Mouse (Mus musculus) kidney, postnatal 25 days (tissue): ENCODE data around the gene Mecom.

ENCODE experiments used
- DNase-seq, 2 experiments: peaks; one replicate each; pipeline ENCODE4 v3.0.0; 2021; ENCODE audit warnings: mixed read lengths in 2 of 2

Gene Mecom

DNA sequence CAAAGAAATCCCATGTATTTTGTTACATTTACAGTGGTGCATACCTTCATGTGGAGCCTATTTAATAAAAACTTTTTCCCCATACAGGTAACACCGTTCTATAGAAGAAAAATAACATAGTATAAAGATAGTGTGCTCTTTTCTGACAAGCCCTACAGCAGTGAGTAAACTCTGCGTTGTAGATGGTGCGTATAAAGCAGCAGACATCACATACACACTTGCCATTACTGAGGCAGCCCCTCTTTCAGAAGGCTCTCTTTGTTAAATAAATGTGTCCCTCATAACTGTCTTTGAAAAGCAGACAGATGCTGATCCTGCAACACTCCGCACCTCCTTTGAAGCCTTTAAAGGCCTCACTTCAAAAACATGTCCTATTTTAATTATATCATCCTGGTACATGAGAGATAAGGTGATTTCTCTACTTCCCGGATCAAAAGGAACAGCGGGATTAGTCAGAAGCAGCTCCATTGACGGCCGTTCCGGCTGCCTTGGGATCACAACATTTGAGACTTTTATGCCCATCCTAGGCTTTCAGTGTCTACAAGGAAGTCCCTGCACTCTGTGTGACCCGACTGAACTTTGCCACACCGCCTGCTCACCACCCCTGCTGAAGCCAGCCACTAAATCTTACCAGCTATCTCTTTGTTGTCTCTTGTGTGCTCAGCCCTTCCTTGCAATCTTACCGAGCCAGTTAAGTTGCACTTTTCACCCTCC, 355.4 kb downstream of the Mecom start:
- DNase-seq, result no peak

- DNase-seq, result no peak
These were observed 358.5 kb downstream of the Mecom start for GRCm38 (mm10) chr3:30189325-30189724.

GRCm38 (mm10) chr3:30187812-30188469, 359.9 kb downstream of the Mecom start:
- no peak for DNase-seq

GRCm38 (mm10) chr3:30181807-30182481, 365.9 kb downstream of the Mecom start:
- DNase-seq, result no peak

DNA sequence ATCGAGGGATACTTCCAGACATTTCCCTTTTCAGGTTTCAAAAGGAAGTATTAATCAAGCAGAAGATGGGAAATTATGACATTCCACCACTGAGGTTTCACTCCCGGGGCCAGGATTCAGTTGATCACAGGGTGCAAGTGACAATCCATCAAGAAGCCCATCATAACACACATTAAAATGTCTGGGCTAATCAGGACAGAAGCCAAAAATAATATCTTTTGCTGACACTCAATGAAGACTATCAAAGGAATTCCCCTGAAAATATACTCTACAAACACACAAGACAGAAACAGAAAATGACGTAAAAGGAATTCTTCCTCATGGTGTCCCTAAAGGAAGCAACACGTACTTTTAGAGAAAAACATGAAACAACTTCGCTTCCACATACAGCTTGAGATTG, 371.2 kb downstream of the Mecom start:
- DNase-seq, result no peak

- no peak for DNase-seq
These were observed 374.0 kb downstream of the Mecom start for GRCm38 (mm10) chr3:30173812-30174211.

DNA sequence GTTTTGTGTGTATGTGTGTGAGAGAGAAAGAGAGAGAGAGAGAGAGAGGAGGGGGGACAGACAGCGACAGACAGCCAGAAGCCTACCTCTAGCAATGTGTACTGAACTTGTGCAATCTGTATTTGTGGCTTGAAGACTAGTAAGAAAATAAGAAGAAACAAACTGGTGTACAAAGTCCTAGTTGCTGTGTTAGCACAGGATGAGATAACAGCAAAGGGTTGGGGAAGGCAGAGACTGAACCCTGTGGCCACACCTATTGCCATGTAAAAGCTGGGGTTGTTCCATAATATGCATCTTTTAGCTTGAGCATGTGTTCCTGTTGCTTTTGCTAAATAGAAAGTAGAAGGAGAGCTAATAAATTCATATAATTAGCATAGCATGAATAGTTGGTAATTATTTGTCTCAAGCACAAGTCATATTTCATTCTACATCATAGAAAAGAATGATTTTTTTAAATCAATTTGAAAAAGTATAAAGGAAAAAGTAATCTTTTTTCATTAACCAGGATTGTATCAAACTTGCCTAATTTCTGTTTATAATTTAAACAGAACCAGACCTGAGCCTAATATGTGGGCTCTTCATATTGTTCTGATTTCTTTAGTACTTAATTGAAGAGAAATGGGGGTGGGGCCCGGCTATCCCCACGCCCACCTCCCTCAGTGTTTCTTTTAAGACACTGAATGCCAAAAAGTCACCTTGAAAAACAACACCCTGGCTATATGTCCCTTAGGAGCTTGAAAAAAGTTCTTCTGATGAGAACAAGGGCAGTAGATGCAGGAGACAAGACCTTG, 379.2 kb downstream of the Mecom start:
- DNase-seq, result no peak

DNA sequence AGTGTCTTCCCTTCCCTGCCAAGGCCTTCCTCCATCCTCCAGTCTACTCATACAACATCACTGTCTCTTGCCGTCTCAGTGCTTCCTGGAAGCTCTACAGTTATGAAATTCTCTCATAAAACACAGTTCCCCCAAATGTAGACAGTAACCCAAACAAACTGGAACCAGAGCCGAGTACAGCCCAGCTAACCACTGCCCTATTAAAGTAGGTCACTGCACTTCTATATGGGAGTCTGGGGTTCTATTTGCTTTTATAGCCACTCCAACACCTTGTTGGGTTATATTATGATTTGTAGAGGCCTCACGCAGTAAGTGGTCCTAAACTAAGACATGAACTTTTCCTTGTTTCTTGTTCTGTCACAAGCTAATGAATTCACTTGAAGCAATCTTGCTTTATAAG, 380.8 kb downstream of the Mecom start:
- no peak for DNase-seq

DNA sequence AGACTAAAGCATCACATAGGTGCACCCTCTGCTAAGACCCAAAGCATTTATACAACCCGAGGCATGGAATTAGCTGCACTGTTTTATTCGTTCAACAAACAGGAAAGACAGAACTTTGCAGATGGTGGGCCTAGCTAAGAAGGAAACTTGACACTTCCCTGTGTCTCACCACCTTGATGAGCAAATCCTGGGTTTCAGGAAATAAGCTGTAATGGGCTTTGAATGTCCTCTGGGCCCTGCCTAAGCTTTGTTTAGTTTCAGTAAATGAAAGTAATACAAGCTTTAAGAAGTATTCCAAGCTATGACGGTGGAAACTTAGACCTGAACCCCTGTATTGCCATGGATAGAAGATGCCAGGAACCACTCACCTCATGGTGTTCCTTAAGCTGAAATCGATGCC, 383.0 kb downstream of the Mecom start:
- DNase-seq, result no peak

DNA sequence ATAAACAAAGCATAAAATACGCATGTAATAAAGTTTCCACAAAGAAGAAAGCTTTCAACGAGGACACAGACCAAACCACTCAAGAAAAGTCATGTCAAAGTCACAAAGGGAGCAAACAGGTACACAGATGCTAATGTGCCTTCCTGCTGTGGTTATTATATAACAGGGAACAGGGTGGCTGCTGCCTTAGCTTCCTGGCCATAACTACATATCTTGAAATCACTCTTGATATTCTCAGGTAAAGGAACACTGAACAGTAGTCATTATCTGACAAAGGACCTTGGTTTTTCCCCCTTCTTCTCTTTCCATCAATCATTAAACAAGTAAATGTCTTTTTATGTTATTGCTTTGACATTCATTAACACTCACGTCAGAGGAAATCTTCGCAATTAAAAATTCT, 384.4 kb downstream of the Mecom start:
- DNase-seq, result no peak

DNA sequence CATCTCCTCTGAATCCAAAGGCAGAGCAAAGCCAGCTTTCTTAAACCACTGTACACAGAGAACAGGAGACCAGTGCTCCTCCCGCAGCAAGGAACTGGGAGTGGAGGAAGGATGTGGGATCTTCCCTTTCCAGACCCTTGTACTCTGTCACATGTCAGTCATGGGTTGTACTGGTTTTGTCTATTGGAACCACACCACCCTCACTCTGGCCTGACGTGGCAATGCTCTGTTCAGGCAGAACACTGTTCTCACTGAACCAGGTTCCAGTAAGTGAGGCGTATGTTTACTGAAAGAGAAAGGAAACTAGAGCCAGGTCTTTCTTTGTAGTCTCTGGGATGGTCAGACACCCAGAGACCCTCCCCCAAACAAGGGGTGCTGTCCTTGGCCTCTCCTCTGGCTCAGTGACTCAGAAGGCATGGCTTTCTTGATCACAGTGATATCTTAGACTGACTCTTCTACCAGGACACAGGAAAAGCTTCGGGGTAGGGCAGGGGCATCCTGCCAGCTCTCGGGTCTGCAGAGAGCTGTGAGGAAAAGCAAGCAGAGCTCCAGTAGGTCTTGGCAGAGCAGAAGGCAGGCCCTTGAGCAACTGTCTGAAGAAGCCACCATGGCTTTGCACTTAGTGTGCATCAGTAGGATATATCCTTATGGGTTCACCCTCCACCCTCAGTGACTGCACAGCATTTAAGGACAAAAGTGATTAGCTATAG, 386.7 kb downstream of the Mecom start:
- no peak for DNase-seq

DNA sequence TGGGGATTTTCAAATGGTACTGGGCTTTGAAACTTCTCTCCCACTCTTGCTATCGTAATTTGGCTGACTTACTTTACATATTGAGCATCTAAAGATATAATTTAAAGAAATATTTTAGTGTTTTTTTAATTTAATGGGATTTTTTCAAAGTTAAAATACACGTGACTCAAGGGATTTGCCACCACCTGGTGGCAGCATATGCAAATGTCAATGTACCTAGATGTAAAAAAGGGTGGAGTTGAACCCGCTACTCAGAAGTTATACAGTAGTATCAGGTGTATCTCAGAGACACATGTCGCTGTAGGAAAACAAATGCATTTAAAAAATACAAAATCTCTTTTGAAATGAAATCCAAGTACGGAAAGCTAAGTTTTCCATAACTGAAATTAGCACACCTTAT, 387.5 kb downstream of the Mecom start:
- DNase-seq, result peak in 1 of 2 experiments; percentile 35

DNA sequence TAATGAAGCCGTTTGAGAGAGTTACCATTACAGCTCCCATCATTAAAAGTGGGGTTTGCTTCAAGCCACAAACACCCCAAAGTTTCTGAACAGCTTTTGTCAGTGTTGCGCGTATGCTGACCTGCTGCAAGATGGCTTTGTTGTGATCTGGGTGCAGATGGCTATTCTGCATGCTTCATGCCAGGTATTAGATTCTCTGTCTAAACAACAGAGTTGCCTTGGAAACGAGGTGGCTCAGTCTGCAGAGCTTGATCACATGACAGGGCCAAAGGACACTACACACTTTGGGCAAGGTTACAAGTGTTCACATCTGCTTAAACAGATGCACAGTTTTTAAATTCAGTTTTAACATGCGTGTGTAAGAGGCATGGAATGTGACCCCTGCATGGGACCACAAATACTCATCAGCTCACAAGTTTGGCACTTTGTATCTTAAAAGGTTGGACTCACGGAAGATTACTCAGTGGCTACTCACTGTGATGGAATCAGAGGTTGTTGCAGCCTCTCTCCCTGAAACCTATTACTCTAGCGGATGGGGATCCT, 390.6 kb downstream of the Mecom start:
- DNase-seq, result peak in 1 of 2 experiments; percentile 13

GRCm38 (mm10) chr3:30154390-30154789, 393.4 kb downstream of the Mecom start:
- no peak for DNase-seq

- no peak for DNase-seq
These were observed 393.9 kb downstream of the Mecom start for GRCm38 (mm10) chr3:30153923-30154331.

- no peak for DNase-seq
These were observed 397.7 kb downstream of the Mecom start for GRCm38 (mm10) chr3:30150071-30150470.

DNA sequence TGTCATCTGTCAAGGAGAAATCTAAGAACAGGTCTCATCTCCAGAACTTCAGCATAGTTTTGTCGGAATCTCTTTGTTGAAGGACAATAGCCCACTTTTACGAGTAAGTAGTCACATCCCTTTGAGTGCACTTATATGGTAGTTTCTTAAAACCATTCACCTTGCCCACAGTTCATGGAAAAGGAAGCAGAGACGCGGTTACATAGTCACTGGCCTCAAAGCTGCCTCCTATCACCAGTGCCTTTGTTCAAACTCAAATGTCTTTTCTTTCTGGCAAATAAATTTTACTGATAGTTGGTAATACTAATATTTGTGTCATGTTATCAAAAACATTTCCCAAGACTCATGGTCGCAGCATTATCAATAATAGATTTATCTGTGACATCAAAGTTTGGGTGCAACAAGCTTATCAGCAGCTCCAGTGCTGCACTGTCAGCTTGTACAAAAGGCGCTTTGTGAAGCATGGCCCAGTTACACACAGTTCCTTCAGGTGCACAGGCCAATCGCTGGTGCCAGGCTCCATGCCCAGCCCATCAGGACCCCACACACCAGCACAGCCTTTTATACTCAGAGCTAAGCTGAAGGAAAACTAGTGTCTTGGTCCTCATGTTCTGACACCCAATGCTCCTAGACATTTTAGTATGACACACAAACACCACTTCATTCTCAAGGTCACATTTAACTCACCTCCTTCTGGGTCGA, 399.3 kb downstream of the Mecom start:
- no peak for DNase-seq

DNA sequence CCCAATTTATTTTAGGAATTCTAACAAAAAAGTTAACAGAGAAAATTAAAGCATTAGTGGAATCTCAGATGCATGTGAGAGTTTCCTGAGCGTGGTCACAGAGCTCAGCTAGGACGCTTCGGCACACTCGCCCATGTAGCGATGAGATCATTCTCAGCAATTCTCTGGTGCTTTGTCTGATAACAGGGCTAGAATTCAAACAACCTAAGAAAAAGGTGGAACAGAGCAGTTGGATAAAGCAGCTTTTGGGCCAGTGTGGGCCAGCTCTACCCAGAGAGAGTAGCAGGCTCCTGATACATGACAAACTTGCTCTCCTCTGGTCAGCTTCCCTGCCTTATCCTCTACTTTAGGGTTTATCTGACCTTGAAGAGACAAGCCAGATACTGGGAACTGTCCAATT, 402.8 kb downstream of the Mecom start:
- no peak for DNase-seq

GRCm38 (mm10) chr3:30143961-30144411, 403.8 kb downstream of the Mecom start:
- DNase-seq, result no peak

- no peak for DNase-seq
These were observed 404.4 kb downstream of the Mecom start for GRCm38 (mm10) chr3:30143440-30143839.

- no peak for DNase-seq
These were observed 407.5 kb downstream of the Mecom start for GRCm38 (mm10) chr3:30140349-30140748.

DNA sequence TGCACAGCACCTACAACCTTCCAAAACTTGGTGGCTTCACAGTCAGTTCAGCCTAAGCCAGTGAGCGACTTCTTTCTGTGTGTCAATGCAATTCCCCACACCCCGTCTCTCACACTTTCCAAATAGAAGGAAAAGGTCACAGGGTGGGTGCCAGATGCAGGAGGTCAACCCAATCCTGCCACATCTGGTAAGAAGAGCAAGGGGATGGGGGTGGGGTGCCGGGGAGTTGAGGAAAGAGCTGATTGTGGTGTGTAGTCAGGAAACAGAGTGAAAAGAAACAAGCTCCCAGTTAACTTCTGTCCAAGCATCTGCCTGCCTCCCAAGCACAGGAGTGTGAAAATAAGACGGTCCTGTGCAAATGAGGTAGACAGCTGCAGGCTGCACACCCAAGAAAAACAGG, 408.1 kb downstream of the Mecom start:
- no peak for DNase-seq
